Mouse (Mus musculus): ENCODE results near the gene Olfr611. TPM values are rescaled to one million over a fixed set of nuclear protein-coding genes. Genes with fewer than 3 reads are reported as not detected.

Gene Olfr611
- polyA plus RNA-seq, 1 experiment from 2014 or later, result not detected

Other genes with a start within 250 kb of the Olfr611 start
- not detected in 2 replicates for gene Olfr596, start 215.2 kb downstream of the Olfr611 start, polyA plus RNA-seq (2014; fragmentation: Nextera tagmentation; extraction: Ambion mirVana)
- not detected in 2 replicates for gene Olfr597, start 204.5 kb downstream of the Olfr611 start, polyA plus RNA-seq (2014; fragmentation: Nextera tagmentation; extraction: Ambion mirVana)
- gene Olfr598, start 197.3 kb downstream of the Olfr611 start, polyA plus RNA-seq (2014; fragmentation: Nextera tagmentation; extraction: Ambion mirVana), result not detected in 2 replicates
- not detected in 2 replicates for gene Olfr599, start 184.9 kb downstream of the Olfr611 start, polyA plus RNA-seq (2014; fragmentation: Nextera tagmentation; extraction: Ambion mirVana)
- gene Olfr600, start 171.2 kb downstream of the Olfr611 start, polyA plus RNA-seq (2014; fragmentation: Nextera tagmentation; extraction: Ambion mirVana), result not detected in 2 replicates
- not detected in 2 replicates for gene Olfr601, start 158.2 kb downstream of the Olfr611 start, polyA plus RNA-seq (2014; fragmentation: Nextera tagmentation; extraction: Ambion mirVana)
- gene Olfr603, start 134.7 kb downstream of the Olfr611 start, polyA plus RNA-seq (2014; fragmentation: Nextera tagmentation; extraction: Ambion mirVana), result not detected in 2 replicates
- not detected in 2 replicates for gene Usp17lc, start 105.8 kb downstream of the Olfr611 start, polyA plus RNA-seq (2014; fragmentation: Nextera tagmentation; extraction: Ambion mirVana)
- gene Olfr605, start 75.4 kb downstream of the Olfr611 start, polyA plus RNA-seq (2014; fragmentation: Nextera tagmentation; extraction: Ambion mirVana), result not detected in 2 replicates
- not detected in 2 replicates for gene Olfr606, start 71.8 kb downstream of the Olfr611 start, polyA plus RNA-seq (2014; fragmentation: Nextera tagmentation; extraction: Ambion mirVana)
- gene Olfr607, start 56.7 kb downstream of the Olfr611 start, polyA plus RNA-seq (2014; fragmentation: Nextera tagmentation; extraction: Ambion mirVana), result not detected in 2 replicates
- not detected in 2 replicates for gene Olfr608, start 51.0 kb downstream of the Olfr611 start, polyA plus RNA-seq (2014; fragmentation: Nextera tagmentation; extraction: Ambion mirVana)
- gene Olfr609, start 22.8 kb downstream of the Olfr611 start, polyA plus RNA-seq (2014; fragmentation: Nextera tagmentation; extraction: Ambion mirVana), result not detected in 2 replicates
- gene Olfr610, start 8.7 kb downstream of the Olfr611 start, polyA plus RNA-seq (2014; fragmentation: Nextera tagmentation; extraction: Ambion mirVana), result not detected in 2 replicates
- not detected in 2 replicates for gene Olfr612, start 21.9 kb upstream of the Olfr611 start, polyA plus RNA-seq (2014; fragmentation: Nextera tagmentation; extraction: Ambion mirVana)
- not detected in 2 replicates for gene Olfr613, start 27.2 kb upstream of the Olfr611 start, polyA plus RNA-seq (2014; fragmentation: Nextera tagmentation; extraction: Ambion mirVana)
- gene Olfr615, start 35.2 kb upstream of the Olfr611 start, polyA plus RNA-seq (2014; fragmentation: Nextera tagmentation; extraction: Ambion mirVana), result not detected in 2 replicates
- gene Olfr616, start 48.3 kb upstream of the Olfr611 start, polyA plus RNA-seq (2014; fragmentation: Nextera tagmentation; extraction: Ambion mirVana), result not detected in 2 replicates
- gene Olfr617, start 52.2 kb upstream of the Olfr611 start, polyA plus RNA-seq (2014; fragmentation: Nextera tagmentation; extraction: Ambion mirVana), result not detected in 2 replicates
- not detected in 2 replicates for gene Olfr618, start 69.3 kb upstream of the Olfr611 start, polyA plus RNA-seq (2014; fragmentation: Nextera tagmentation; extraction: Ambion mirVana)
- gene Olfr619, start 79.7 kb upstream of the Olfr611 start, polyA plus RNA-seq (2014; fragmentation: Nextera tagmentation; extraction: Ambion mirVana), result not detected in 2 replicates
- gene Olfr620, start 91.7 kb upstream of the Olfr611 start, polyA plus RNA-seq (2014; fragmentation: Nextera tagmentation; extraction: Ambion mirVana), result not detected in 2 replicates
- gene Olfr622, start 121.9 kb upstream of the Olfr611 start, polyA plus RNA-seq (2014; fragmentation: Nextera tagmentation; extraction: Ambion mirVana), result not detected in 2 replicates
- not detected in 2 replicates for gene Olfr623, start 142.9 kb upstream of the Olfr611 start, polyA plus RNA-seq (2014; fragmentation: Nextera tagmentation; extraction: Ambion mirVana)
- 0.03 TPM in 1 of 2 replicates, not detected in the other for gene Olfr624, start 150.3 kb upstream of the Olfr611 start, polyA plus RNA-seq (2014; fragmentation: Nextera tagmentation; extraction: Ambion mirVana)
- gene Olfr625-ps1, start 161.9 kb upstream of the Olfr611 start, polyA plus RNA-seq (2014; fragmentation: Nextera tagmentation; extraction: Ambion mirVana), result not detected in 2 replicates
- not detected in 2 replicates for gene Olfr243, start 193.8 kb upstream of the Olfr611 start, polyA plus RNA-seq (2014; fragmentation: Nextera tagmentation; extraction: Ambion mirVana)
- not detected in 2 replicates for gene Olfr628, start 209.5 kb upstream of the Olfr611 start, polyA plus RNA-seq (2014; fragmentation: Nextera tagmentation; extraction: Ambion mirVana)
- gene Olfr629, start 224.1 kb upstream of the Olfr611 start, polyA plus RNA-seq (2014; fragmentation: Nextera tagmentation; extraction: Ambion mirVana), result not detected in 2 replicates
- not detected in 2 replicates for gene Olfr630, start 236.5 kb upstream of the Olfr611 start, polyA plus RNA-seq (2014; fragmentation: Nextera tagmentation; extraction: Ambion mirVana)